Mouse (Mus musculus) heart, postnatal 0 days (tissue): ENCODE results near the gene BC024978. TPM values are rescaled to one million over a fixed set of nuclear protein-coding genes. Genes with fewer than 3 reads are reported as not detected.

ENCODE experiments used
- ATAC-seq: fragments of 200-750 bp; cut with Nextera tagmentation; 2 replicates; pipeline ENCODE4 v1.8.0; 2017; ENCODE audit warnings: low read depth, moderate number of reproducible peaks, moderate library complexity; ENCODE audit not compliant: insufficient read depth
- DNase-seq: peaks from one replicate; pipeline ENCODE4 v3.0.0-alpha.2; 2016; ENCODE audit warnings: low spot score
- H3K27ac ChIP-seq: fragments of 300-500 bp; sonication (generic); 2 replicates; pipeline ENCODE4 v1.5.1; 2014; ENCODE audit warnings: low read depth, mild to moderate bottlenecking
- H3K27me3 ChIP-seq: fragments of 300-500 bp; sonication (generic); 2 replicates; pipeline ENCODE4 v1.6.1; 2014; ENCODE audit warnings: low read length, mixed read lengths; ENCODE audit not compliant: control insufficient read depth, insufficient read depth
- H3K36me3 ChIP-seq: fragments of 300-500 bp; sonication (generic); replicated peaks from 2 replicates; pipeline ENCODE4 v1.6.1; 2014; ENCODE audit warnings: low read length, mixed read lengths; ENCODE audit not compliant: control insufficient read depth, insufficient read depth
- H3K4me1 ChIP-seq: fragments of 300-500 bp; sonication (generic); 2 replicates; pipeline ENCODE4 v1.6.1; 2014; ENCODE audit warnings: antibody characterized with exemption; ENCODE audit not compliant: control insufficient read depth, insufficient read depth
- H3K4me2 ChIP-seq: fragments of 300-500 bp; sonication (generic); 2 replicates; pipeline ENCODE4 v1.6.1; 2014; ENCODE audit warnings: low read depth, mild to moderate bottlenecking, low read length, moderate library complexity
- H3K4me3 ChIP-seq: fragments of 300-500 bp; sonication (generic); 2 replicates; pipeline ENCODE4 v1.5.1; 2014; ENCODE audit warnings: low read depth, low read length
- H3K9ac ChIP-seq: fragments of 300-500 bp; sonication (generic); replicated peaks from 2 replicates; pipeline ENCODE4 v1.6.1; 2014; ENCODE audit warnings: low read depth, low read length, mixed read lengths
- H3K9me3 ChIP-seq: fragments of 300-500 bp; sonication (generic); replicated peaks from 2 replicates; pipeline ENCODE4 v1.6.1; 2016; ENCODE audit warnings: low read length; ENCODE audit not compliant: control insufficient read depth
- CTCF ChIP-seq: IDR thresholded peaks from 2 replicates; pipeline ENCODE4 v1.5.1; 2016; ENCODE audit warnings: antibody characterized with exemption, control low read depth, low read depth
- EP300 ChIP-seq: IDR thresholded peaks from 2 replicates; pipeline ENCODE4 v1.6.1; 2016; ENCODE audit warnings: antibody characterized with exemption, low read depth
- WGBS: fragments of 180-500 bp; shearing (Covaris S2); extraction: QIAGEN DNeasy Blood & Tissue Kit; methylation state at CpG from one replicate; pipeline ENCODE4 v1.1.7; 2014; 5-methylcytosine and 5-hydroxymethylcytosine counted together
- polyA plus RNA-seq: library from polyadenylated mRNA; unstranded; fragments of >200 nt; fragmentation: Nextera tagmentation; extraction: Ambion mirVana; gene quantifications from 2 replicates; pipeline ENCODE4 v1.2.1, GENCODE M21; 2015
- total RNA-seq: library from RNA; depleted of rRNA; stranded (reverse); fragments of >200 nt; gene quantifications from 2 replicates; pipeline ENCODE4 v1.2.3, GENCODE M21; 2014; ENCODE audit warnings: low replicate concordance

The BC024978 gene
- total and polyA plus RNA-seq, 2 experiments from 2014 or later: 2.0 to 4.8 TPM

DNA sequence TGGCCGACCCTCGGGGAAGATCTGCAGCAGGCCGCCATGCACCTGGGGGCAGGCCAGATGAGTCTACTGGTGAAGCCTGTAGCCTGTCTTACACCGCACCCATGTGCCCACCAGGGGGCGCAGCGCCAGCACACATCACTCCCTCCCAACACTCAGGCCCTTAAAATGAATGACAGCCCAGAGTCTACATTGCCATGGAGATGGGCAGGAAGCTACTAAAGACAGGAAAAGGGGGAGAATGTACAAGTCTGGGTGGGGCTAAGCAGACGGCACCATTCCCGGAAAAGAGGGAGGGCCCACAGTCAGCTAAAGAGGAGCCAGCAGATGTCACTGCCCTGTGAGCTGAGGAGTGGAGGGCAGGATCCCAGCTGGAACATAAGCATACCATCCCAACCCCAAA, 35.7 kb upstream of the BC024978 start:
- H3K27me3 ChIP-seq: no peaks in the 10 kb centered on the region
- H3K36me3 ChIP-seq: peaks cover 34% of the 10 kb centered on the region
- H3K4me1 ChIP-seq: peaks cover 21% of the 10 kb centered on the region
- 18% methylated on average over 8 of the region's 8 CpGs for WGBS
- H3K4me2 ChIP-seq: no peak overlapping the region
- TF ChIP-seq EP300 (no peak), CTCF (peak; percentile 98)
- ATAC-seq (peak; percentile 89), DNase-seq (peak; percentile 89)
- H3K9ac ChIP-seq: no peak overlapping the region
- no peak overlapping the region for H3K4me3 ChIP-seq
- 0 out of 2 replicates have a peak overlapping the region, but pooled peaks have one; percentile 4 for H3K27ac ChIP-seq
- no peaks in the 10 kb centered on the region for H3K9me3 ChIP-seq

DNA sequence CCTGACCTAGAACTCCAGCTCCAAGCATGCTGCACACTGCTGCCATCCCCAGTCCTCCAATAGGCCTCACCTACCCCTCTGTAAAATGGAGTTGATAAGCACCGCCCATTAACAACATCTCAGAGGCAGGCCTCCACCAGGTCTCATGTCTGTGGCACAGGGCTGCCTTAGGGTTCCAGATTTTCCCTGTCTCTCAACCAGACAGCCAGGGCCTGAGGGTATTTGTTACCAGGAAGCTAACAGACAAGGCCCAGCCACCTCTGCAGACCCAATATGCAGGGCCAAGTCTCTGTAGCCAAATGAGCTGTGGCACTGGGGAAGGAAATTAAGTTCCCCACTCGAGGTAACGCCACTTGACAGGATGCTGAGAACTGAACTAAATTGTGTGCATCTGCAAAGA, 34.7 kb upstream of the BC024978 start:
- no peak overlapping the region for H3K27ac ChIP-seq

DNA sequence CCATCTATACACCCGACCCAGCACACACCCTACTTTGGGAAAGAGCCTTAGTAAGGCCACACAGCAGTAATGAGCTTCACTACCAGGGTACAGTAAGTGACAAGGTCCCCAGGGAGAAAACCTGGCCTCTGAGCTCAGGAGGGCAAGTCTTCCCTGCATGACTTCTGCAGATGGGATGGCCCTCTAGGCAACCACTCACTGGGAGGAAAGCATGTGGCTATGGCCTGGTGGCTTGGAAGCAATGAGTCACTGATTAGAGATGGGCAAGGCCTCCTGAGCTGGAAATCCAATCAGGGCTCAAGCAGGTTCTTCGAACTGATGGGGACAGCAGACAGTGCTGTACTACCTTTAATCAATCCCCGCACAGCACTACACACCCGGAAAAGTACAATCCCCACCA, 33.8 kb upstream of the BC024978 start:
- Histone ChIP-seq H3K27ac (no peak overlapping the region), H3K9me3 (no peaks in the 10 kb centered on the region), H3K4me1 (peaks cover 31% of the 10 kb centered on the region), H3K27me3 (no peaks in the 10 kb centered on the region), H3K4me2 (no peak overlapping the region), H3K4me3 (no peak overlapping the region), H3K36me3 (peaks cover 35% of the 10 kb centered on the region), H3K9ac (no peak overlapping the region)
- no peak for TF ChIP-seq CTCF
- TF ChIP-seq EP300: no peak
- DNase-seq: no peak
- no peak for ATAC-seq
- 76% methylated on average over 4 of the region's 4 CpGs for WGBS

More for the DNA sequence above, 34.7 kb upstream of the BC024978 start:
- TF ChIP-seq EP300 (no peak), CTCF (no peak)
- H3K4me1 ChIP-seq: peaks cover 31% of the 10 kb centered on the region
- H3K4me3 ChIP-seq: no peak overlapping the region
- H3K36me3 ChIP-seq: peaks cover 35% of the 10 kb centered on the region
- H3K9me3 ChIP-seq: no peaks in the 10 kb centered on the region
- ATAC-seq (no peak), DNase-seq (no peak)
- no peak overlapping the region for H3K9ac ChIP-seq
- no peak overlapping the region for H3K4me2 ChIP-seq
- no peaks in the 10 kb centered on the region for H3K27me3 ChIP-seq
- 83% methylated on average over 3 of the region's 3 CpGs for WGBS

DNA sequence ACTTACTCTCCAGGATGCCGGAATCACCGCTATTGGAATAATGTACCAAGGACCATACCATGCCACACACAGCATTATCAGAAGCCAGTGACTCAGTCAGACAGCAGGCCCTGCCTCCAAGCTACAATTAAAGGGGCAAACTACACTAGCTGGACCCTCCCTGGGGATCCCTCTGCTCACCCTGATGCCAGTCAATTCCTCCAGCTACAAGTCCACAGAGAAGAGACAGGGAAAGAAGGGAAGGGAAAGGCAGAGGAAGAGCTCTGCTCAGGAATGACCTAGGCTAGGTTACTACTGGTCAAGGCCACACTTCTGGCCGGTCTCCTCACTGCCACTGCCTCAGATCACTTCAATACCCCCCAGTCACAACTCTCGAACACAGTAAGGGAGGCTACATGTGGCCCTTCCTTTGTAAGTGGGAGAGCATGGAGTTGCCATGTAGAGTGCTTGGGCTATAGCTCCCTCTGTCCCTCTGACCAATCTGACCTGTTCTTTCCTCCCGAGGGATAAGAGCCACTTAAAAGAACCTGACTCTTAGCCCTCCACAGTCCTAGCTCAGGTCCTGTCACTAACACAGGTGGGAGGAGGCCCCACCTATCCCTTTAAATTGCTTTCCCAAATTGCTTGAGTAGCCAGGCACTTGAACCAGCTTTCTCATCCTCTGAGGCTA, 32.7 kb upstream of the BC024978 start:
- 70% methylated on average over 5 of the region's 5 CpGs for WGBS
- DNase-seq: no peak
- TF ChIP-seq CTCF (no peak), EP300 (no peak)
- Histone ChIP-seq H3K27ac (no peak overlapping the region), H3K27me3 (no peaks in the 10 kb centered on the region), H3K4me2 (0 out of 2 replicates have a peak overlapping the region, but pooled peaks have one; percentile 93), H3K4me1 (peaks cover 31% of the 10 kb centered on the region), H3K4me3 (no peak overlapping the region), H3K36me3 (peaks cover 26% of the 10 kb centered on the region), H3K9ac (no peak overlapping the region; the same call in 1 of the 2 replicates), H3K9me3 (no peaks in the 10 kb centered on the region)
- no peak for ATAC-seq

DNA sequence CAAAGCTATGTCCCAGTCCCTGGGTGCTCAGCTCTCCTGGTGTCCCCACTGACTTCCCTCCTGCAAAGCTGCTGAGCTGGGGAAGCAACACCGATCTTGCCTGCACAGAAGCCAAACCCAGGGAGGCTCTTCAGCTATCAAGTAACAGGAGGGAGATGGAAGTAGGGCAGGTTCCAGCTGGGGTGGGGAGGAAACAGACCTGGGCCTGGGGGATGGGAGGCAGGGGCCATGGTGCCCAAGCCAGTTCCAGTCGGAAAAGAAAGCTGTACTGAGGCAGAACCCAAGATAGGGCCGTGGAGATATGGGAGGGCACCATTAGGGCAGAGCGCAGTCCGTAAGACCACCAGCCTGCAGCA, 32.2 kb upstream of the BC024978 start:
- Histone ChIP-seq H3K9me3 (no peaks in the 10 kb centered on the region), H3K27ac (no peak overlapping the region), H3K36me3 (peaks cover 21% of the 10 kb centered on the region), H3K9ac (no peak overlapping the region; the same call in 1 of the 2 replicates), H3K4me3 (no peak overlapping the region), H3K27me3 (no peaks in the 10 kb centered on the region), H3K4me1 (peaks cover 31% of the 10 kb centered on the region), H3K4me2 (0 out of 2 replicates have a peak overlapping the region, but pooled peaks have one; percentile 93)
- TF ChIP-seq CTCF (no peak), EP300 (no peak)
- no peak for DNase-seq
- 61% methylated on average over 5 of the region's 5 CpGs for WGBS
- ATAC-seq: no peak
